Mouse (Mus musculus) layer of hippocampus, adult 9-10 months (tissue): ENCODE measurements around the gene Ces3a.
"Not testable (repeated sequence)": the region's sequence is repeated elsewhere in the genome, so short reads cannot be mapped to it uniquely, and the experiment has no call there.

Source experiments
- DNase-seq: peaks from one replicate; pipeline ENCODE4 v3.0.0; 2022; ENCODE audit warnings: low spot score

Gene Ces3a

DNA sequence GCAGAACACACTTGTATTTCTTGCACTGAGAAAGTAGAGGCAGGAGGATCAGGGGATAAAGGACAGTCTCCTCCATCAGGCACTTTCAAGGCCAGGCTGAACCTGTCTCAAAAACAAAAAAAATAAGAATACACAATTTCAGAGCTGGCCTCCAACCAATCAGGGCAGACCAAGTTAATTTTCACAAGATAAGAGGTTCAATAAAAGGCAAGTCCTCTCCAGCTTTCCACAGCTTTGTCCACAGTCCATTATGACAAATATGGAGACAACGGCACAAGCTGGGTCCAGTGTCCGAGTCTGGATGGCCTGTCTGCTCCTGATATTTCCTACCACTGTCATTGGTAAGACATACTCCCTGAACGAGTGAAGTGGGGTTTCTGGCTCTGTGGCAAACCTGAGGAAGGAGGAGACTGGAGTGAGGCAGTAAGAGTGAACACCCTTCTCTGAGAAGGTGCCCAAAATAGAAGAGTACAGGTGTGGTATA is at the start of gene Ces3a:
Gene Ces3a (plus strand): TSS at position 231 of the 484 bp plus-strand sequence.
- no peak for DNase-seq

- no peak for DNase-seq
Observed at GRCm38 (mm10) chr8:104999183-104999582, 49.2 kb upstream of the Ces3a start.

- DNase-seq = no peak
Observed at GRCm38 (mm10) chr8:105000586-105000985, 47.8 kb upstream of the Ces3a start, which contains the start of gene Ces2h. Gene Ces2h (plus strand): TSS chr8:105000853.

DNA sequence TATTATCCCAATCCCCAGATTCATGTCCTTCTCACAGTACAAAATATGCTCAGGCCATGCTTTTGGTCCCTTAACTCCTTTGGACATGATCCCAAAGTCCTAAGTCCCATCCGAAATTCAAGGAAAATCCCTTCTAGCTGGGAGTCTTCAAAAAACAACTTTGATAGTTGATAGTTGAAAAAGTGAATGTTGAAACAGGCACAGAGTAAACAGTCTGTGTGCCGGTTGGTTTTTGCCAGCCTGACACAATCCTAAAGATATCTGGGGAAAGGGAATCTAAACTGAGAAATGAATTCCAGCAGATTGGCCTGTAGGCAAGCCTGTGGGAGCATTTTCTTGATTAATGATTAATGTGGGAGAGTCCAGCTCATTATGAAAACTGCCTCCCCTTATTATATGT is 38.4 kb upstream of the Ces3a start:
- DNase-seq = no peak

GRCm38 (mm10) chr8:105011136-105011535 is 37.3 kb upstream of the Ces3a start:
- no peak for DNase-seq

DNA sequence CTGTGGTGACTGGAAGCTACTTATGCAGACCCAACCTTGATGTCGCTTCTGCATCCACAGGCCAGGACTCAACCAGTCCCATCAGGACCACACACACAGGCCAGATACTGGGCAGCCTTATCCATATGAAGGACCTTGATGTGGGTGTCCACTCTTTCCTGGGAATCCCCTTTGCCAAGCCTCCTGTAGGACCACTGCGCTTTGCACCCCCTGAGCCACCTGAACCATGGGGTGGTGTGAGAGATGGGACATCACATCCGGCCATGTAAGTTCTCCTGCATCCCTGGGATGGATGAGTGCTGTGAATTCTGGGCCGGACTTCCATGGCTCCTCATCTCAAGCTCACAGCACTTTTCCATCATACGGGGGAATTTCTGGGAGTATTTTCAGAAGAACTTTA is 34.0 kb upstream of the Ces3a start:
- DNase-seq = no peak

DNA sequence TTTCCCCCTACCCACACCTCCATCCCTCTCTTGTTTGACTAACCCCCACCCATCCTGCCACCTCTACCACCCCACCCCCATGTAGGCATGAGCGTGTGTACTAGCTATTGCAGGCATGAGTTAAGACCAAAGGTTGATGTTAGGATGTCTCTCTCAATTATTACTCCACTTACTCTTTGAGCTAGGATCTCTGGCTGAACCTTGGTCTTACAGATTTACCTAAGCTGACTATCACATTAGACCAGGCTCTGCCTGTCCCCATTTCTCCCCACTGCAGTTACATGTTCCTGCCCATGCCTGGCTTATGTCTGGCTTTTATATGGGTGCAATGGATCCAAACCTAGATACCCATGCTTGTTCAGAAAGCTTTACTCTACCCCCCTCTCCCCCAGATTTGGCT is 26.4 kb upstream of the Ces3a start:
- DNase-seq = no peak

GRCm38 (mm10) chr8:105023087-105023486 is 25.3 kb upstream of the Ces3a start:
- DNase-seq = no peak

DNA sequence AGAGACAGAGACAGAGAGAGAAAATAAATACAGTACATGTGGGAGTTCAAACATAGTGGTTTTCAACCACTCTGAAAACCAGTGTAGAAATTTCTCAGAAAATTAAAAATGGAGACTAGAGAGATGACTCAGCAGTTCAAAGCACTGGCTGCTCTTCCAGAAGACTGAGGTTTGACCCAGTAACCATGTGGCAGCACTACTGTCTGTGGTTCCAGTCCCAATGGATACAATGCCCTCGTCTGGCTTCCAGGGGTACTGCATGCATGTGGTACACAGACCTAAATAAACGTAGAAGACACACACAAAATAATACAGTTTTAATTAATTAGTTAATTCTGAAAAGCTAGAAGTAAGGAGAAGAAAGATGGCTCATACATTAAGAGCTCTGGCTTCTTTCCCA is 23.4 kb upstream of the Ces3a start:
- no peak for DNase-seq

- DNase-seq = no peak
Observed at GRCm38 (mm10) chr8:105043510-105043909, 4.9 kb upstream of the Ces3a start.

DNA sequence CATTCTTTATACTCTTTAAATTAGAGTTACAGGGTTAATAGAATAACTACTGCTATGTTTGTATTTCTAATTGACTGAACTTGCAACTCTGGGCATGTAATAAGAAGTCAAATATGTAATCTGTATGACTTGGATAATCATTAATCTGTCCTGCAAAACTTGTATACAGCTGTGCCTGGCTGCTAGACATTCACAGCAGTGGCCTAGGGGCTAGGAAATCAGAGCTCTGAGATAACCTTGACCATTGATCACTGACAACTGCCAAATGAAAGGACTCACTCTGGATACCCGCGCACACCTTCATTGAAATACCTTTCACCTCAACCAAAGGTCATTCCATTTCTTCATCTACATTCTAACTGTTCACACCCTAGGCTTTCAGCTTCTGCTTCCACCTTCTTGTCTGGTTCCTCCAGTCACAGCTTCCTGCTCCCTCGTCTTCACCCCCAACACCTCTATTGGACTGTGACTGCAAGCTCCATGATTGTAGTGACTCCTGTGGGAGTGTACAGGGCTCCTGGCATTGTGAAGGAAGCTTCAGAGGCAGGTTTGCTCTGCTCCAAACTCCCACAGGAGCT is 2.5 kb upstream of the Ces3a start:
- DNase-seq = no peak

- DNase-seq = no peak
Observed at GRCm38 (mm10) chr8:105056211-105056610, 7.8 kb downstream of the Ces3a start.

- no peak for DNase-seq
Observed at GRCm38 (mm10) chr8:105060056-105060455, 11.7 kb downstream of the Ces3a start.

DNA sequence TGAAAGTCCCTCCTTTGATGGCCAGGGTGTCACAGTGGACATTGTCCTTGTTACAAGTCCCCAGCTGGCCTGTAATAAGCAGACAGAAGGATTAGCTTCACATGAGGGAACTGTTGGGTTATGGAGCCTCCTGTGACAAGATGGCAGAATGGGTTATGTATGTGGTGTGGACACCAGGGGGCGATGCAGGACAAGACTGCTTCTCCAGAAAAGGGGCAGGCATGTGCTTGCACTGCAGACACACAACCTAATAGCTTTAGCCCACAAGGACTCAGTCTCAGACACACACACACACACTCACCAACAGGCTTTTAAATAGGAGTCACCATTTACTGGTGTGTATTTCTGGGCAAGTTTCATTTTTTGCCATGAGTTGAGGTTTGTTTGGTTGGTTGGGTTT is 18.4 kb downstream of the Ces3a start:
- DNase-seq = no peak

DNA sequence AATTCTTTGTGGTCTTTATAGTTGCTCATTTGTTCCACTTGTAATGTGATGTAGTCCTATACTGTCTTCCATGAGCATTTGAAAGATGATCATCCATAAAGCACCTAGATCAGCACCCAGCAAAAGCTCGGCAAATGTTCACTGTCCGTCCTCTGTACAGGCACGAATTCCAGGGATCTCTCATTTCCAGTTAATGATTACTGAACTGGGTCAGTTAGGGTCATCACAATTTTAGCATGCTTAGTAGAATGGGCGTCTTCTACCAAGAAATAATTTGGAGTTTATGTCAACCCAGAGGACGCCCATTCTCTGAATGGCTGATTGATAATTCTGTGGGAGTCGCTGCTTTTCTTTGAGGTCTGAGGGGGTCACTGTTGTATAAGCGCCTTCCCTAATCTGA is 19.5 kb downstream of the Ces3a start:
- DNase-seq = not testable (repeated sequence)

- no peak for DNase-seq
Observed at GRCm38 (mm10) chr8:105068971-105069370, 20.6 kb downstream of the Ces3a start.

- DNase-seq = no peak
Observed at GRCm38 (mm10) chr8:105076601-105077000, 28.2 kb downstream of the Ces3a start.

DNA sequence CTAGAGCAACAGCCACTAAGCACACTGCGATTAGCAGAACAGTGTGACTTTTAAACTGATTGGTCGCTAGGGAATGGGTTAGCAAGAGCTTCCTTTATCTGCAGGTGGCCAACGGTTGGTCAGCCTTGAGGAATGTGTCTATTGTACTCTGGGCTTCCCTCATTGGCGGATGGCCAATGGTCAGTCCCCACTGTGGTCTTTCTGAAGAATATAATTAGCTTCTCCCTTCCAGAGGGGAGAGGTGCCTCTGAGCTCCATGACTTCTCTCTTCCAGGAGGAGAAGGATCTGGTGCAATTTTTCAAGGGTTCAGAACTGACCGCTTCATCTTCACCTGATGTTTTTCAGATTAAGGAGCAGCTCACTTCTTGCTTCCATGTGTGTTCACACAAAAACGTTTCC is 28.7 kb downstream of the Ces3a start:
- no peak for DNase-seq

GRCm38 (mm10) chr8:105078591-105078990 is 30.2 kb downstream of the Ces3a start:
- DNase-seq = no peak

DNA sequence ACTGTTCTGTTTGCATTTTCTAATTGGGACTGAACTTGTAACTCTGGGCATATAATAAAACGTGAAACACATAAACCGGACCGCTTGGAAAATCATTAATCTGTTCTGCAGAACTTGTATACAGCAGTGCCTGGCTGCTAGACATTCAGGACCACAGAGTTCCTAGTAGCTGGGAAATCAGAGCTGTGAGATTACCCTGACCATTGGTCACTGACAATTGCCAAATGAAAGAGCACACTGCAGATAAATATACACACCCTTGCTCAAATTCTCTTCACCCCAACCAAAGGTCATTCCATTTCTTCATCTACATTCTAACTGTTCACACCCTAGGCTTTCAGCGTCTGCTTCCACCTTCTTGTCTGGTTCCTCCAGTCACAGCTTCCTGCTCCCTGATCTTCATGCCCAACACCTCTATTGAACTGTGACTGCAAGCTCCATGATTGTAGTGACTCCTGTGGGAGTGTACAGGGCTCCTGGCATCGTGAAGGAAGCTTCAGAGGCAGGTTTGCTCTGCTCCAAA is 32.5 kb downstream of the Ces3a start:
- no peak for DNase-seq

- no peak for DNase-seq
Observed at GRCm38 (mm10) chr8:105083449-105084050, 35.1 kb downstream of the Ces3a start, which contains the start of gene Ces3b. Gene Ces3b (plus strand): TSS chr8:105083753.

DNA sequence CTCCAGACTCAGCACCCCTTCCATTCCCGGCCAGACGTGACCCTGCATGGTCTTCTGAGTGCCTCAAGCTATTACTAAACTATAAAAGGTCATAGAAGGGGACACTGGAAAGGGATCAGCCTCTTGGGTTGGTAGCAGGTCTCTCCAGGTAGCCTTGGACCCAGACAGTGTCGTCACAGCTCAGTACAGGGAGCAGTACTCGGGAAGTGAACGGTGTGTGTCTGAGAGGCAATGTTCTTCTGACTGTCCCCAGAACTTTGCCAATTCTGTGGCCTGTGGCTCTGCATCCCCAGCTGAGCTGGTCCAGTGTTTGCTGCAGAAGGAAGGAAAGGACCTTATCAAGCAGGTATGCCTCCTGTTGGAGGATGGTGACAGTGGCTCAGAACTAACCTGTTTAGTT is 39.8 kb downstream of the Ces3a start:
- not testable (repeated sequence) for DNase-seq

- DNase-seq = no peak
Observed at GRCm38 (mm10) chr8:105088581-105088980, 40.2 kb downstream of the Ces3a start.

DNA sequence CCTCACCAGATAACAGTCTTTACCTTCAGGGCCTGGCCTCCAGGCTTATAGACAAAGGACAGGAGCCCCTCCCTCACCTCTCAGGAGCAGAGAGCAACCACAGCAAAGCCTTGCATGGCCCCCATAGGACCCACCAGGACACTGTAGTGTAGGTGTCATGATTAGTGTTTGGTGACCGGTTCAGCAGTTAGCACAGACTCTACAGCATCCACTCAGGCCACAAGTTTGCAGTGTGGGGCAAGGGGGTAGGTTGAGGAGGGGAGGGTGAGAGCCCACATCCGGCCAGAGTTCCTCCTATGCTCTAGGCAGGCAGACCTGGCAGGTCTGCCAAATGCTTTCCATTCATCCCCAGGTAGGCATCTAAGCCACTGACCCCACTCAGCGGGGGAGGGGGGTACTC is 45.6 kb downstream of the Ces3a start:
- DNase-seq = no peak
